Mouse (Mus musculus): ENCODE data around the gene Gphn.
"Not testable (repeated sequence)": the region's sequence is repeated elsewhere in the genome, so short reads cannot be mapped to it uniquely, and the experiment has no call there.

The Gphn gene

GRCm38 (mm10) chr12:78332107-78332506 is 105.9 kb downstream of the Gphn start:
- ATAC-seq (ENCODE audit: low TSS enrichment): peak; percentile 96

- no peak for ATAC-seq (ENCODE audit: low TSS enrichment)
These were observed 130.3 kb downstream of the Gphn start for GRCm38 (mm10) chr12:78356472-78356871.

GRCm38 (mm10) chr12:78389267-78389666 is 163.1 kb downstream of the Gphn start:
- no peak for ATAC-seq (ENCODE audit: low TSS enrichment)

- ATAC-seq (ENCODE audit: low TSS enrichment): no peak
These were observed 169.1 kb downstream of the Gphn start for GRCm38 (mm10) chr12:78395297-78395696.

GRCm38 (mm10) chr12:78407518-78407917 is 181.3 kb downstream of the Gphn start:
- ATAC-seq (ENCODE audit: low TSS enrichment): not testable (repeated sequence)

DNA sequence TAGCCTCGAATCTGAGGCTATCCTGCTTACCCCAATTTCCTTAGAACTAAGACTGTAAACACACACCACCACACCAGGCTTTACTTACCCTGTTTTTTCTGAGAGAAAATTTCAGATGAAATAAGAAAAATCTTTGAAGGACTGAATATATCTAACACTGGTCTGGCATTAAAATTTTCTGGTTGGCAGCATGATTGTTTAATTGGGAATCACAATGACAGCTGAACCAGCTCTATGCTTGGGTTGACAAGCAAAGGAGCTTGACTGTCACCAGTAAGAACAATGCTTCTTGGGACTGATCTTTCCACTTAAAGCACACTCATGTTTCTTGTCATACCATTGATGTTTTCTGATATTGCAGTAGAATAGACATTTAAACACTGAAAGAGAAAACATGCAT is 296.0 kb downstream of the Gphn start:
- no peak for ATAC-seq (ENCODE audit: low TSS enrichment)

DNA sequence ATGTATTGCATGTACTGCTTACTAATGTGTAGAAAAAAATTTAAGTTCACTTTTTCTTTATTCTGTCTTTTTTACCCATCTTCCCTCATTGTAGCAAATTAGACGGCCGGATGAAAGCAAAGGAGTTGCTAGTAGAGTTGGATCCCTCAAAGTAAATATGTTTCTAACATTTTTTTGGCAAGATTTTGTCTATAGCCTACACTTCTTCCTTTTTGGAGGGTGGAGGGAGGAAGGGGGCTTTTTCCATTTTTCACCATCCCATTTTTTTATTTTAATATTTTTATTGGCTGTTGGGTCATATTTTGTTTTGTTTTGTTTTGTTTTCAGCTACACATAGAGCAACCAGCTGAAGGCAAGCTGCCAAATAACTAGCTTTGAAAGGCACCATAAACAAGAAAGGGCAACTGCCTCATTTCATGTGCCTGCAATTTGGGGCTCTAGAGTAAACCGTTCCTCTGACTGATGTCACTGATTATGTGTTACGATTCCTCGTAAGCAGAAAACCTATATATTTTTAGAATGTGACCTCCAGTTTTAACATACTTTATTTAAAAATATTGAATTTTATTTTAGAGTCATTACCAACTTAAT is 296.7 kb downstream of the Gphn start:
- no peak for ATAC-seq (ENCODE audit: low TSS enrichment)

GRCm38 (mm10) chr12:78537590-78537989 is 311.4 kb downstream of the Gphn start:
- ATAC-seq (ENCODE audit: low TSS enrichment): not testable (repeated sequence)

- ATAC-seq (ENCODE audit: low TSS enrichment): 0 out of 2 replicates have a peak, but pooled peaks have one; percentile 44
These were observed 324.7 kb downstream of the Gphn start for GRCm38 (mm10) chr12:78550913-78551312.

GRCm38 (mm10) chr12:78631816-78632215 is 405.6 kb downstream of the Gphn start:
- ATAC-seq (ENCODE audit: low TSS enrichment): no peak

DNA sequence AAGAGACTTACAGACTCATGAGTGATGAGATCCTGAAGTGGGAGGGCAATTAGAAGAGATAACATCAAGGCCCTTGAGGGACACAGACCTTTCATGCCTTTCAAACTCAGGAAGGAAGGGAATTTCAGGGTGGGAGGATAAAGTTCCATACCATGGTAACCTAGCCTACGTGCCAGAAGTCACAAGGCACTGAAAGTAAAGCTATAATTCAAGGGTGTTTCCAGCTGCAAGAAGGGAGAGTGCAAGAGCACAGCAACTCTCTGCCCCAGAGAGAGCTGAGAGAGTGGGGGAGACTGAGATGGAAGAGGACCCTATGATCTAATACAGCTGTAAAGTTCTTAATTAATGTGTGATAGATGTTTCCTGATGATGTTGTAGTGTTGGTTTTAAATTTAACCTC is 413.3 kb downstream of the Gphn start:
- ATAC-seq (ENCODE audit: low TSS enrichment): no peak

DNA sequence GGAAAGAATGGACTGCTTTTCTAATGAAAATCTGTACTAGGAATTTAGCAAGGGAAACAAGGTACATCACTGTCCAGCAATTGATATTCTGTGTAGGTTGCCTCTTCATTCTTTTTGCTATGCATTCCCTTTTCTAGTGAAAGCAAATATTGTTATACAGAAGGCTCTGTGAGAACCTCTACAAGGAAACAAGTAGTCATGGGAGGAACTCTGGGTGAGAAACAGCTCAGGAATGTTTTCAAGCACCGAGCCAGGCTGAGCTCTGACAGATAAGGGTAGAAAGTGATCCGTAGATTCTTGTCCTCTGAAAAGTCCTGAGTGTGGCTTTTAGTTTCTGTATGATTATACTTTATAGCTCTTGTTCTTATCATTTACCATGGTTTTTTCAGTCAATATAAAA is 413.9 kb downstream of the Gphn start:
- no peak for ATAC-seq (ENCODE audit: low TSS enrichment)

- no peak for ATAC-seq (ENCODE audit: low TSS enrichment)
These were observed 415.0 kb downstream of the Gphn start for GRCm38 (mm10) chr12:78641220-78641619.

DNA sequence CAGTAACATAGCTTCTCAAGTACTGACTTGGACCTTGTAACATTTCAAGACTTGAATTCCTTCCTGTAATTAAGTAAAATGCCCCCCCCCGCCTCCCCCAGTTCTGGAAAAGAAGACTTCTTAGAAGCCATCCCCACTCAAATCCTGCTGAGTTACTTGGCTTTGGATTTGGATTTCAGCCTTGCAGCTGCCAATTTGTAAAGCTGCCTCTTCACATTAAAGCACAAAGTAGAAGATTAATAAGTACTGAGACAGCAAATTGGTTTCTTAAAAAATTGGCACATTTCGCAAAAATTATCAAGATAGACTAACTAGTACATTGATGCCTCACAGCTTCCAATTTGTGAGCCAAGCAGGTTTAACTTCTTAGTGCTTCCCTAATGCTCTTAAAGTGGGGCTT is 417.5 kb downstream of the Gphn start:
- no peak for ATAC-seq (ENCODE audit: low TSS enrichment)

GRCm38 (mm10) chr12:78645282-78645681 is 419.1 kb downstream of the Gphn start:
- no peak for ATAC-seq (ENCODE audit: low TSS enrichment)

GRCm38 (mm10) chr12:78659718-78660304 is 433.6 kb downstream of the Gphn start:
- no peak for ATAC-seq (ENCODE audit: low TSS enrichment)

- ATAC-seq (ENCODE audit: low TSS enrichment): no peak
These were observed 452.1 kb downstream of the Gphn start for GRCm38 (mm10) chr12:78678101-78678806.

GRCm38 (mm10) chr12:78678807-78679189 is 452.6 kb downstream of the Gphn start:
- ATAC-seq (ENCODE audit: low TSS enrichment): no peak

DNA sequence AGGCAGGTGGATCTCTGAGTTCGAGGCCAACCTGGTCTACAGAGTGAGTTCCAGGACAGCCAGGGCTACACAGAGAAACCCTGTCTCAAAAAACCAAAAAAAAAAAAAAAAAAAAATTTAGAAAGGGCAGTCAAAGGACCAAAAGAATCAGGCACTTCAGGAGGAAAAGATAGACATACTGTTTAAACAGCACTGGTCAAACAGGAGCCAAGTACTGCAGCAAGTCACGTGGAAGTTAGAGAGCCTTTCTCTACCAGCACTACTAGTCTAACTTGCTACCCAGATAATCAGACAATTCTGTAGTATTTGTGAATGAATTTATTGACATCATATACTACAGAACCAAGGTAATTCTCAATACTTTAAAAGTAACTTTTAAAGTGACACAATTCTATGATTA is 454.9 kb downstream of the Gphn start:
- no peak for ATAC-seq (ENCODE audit: low TSS enrichment)

GRCm38 (mm10) chr12:78682279-78682678 is 456.1 kb downstream of the Gphn start:
- ATAC-seq (ENCODE audit: low TSS enrichment): no peak

GRCm38 (mm10) chr12:78685669-78686215 is 459.6 kb downstream of the Gphn start:
- no peak for ATAC-seq (ENCODE audit: low TSS enrichment)

DNA sequence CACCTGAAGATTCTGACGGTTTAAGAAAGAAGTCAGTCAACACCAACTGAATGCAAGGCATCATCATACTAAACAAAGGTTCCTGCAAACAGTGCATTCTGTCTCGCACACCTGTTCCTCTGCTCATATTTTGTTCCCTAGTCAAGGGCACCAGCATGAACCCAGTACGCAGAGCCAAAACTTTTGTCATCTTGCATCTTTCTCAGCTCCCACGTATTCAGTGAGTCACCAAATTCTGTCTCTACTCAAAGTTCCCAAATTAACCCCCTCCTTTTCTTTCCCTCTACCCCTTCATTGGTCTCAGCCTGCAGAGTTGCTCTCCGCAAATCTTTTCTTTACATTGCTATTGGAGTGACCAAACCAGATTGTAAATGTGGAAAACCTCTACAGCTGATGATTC is 462.7 kb downstream of the Gphn start:
- peak; percentile 64 for ATAC-seq (ENCODE audit: low TSS enrichment)

- ATAC-seq (ENCODE audit: low TSS enrichment): no peak
These were observed 465.1 kb downstream of the Gphn start, which contains the start of gene Fam71d for GRCm38 (mm10) chr12:78691325-78691724. TSS of gene Fam71d (plus strand) at chr12:78691535.

Data from frontal cortex, adult (tissue).